Mouse (Mus musculus) T-cell, adult 66 days (primary cell): Measurements from ENCODE around the gene Camk2n1. TPM values are rescaled to one million over a fixed set of nuclear protein-coding genes. Genes with fewer than 3 reads are reported as not detected.

Experiments
- total RNA-seq, 2 experiments: library from RNA; stranded (reverse); gene quantifications; 3 replicates in 1 of 2; 4 replicates in 1 of 2; pipeline ENCODE4 v1.2.4; 2023

Gene Camk2n1
- total RNA-seq, result 1 to 10 TPM; 1.8 to 1.9 TPM

DNA sequence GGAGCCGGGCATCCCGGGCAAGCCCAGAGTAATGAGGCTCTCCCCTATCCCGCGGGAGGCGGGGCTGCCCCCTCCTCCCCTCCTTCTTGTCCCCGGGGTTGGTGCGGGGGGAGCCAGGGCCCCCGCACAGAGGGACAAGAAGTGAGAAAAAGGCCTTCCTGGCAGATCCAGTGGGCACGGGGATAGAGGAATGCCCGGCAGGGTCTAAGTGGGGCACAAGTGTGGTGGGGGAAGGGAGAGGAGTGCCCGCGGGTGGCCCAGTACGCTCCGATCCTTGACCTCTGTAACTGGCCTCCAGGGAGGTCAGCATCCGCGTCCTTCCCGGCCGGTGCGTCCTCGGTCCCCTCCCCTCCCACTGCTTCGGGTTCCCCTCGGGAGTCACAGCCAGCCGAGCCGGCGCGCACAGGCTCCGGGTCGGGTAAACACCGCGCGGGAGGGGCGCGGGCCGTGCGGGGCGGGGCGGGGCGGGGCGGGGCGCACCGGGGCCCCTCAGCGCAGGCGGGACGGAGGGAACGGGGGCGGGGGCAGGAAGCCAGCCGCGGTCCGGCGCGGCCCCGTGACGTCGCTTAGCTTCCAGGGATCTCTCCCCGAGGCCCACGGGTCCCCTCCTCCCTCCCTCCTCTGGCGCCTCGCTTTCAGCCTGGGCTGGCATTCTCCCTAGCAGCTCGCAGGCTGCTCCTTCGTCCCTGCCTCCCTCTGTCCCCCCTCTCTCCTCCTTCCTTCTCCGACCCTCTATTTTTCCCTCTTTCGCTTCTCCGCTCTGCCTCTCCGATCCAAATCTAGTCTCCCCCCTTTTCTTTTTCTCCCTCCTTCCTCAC, at the start of gene Camk2n1:
TSS of gene Camk2n1 (plus strand) at position 562 of the 818 bp plus-strand sequence.

DNA sequence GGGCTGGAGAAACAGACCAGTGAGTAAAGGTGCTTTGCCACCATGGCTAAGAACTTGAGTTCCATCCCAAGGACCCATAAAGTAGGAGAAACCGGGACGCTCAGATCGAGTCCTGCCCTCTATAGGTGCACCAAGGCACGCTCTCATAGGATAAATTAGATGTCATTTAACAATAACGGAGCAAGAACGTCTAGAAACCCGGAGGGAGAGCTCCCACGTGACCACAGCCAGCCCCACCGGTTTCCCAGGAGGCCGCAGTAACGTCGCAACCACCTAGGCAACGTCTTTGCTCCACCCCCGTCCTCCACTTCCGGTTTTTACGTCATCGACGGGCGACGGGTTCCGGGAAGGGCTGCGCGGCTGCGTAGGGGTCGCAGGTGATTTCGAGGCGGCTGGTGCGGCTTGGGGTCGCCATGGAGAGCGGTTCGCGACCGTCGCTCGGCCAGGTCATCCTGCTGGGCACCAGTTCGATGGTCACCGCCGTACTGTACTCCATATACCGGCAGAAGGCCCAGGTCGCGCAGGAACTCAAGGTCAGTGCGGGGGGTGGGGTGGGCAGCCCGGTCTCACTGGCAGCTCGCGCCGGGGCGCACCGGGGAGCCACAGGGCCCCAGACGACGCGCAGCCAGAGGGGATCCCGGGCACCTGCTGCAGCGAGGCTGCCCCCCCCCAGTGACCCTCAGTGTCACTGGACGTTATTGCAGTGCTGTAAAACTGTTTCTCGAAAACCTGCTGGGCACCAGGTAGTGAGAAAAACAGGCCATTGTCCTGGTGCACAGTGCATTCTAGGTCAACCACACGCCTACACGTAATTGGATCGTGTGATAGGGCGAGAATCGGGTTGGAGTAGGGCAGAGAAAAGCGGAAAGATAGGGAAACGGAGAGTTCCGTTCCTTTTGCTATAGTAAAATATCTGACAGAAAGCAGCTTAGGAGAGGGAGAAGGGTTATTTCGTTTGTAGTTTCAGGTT, 19.5 kb upstream of the Camk2n1 start, which contains the start of gene Mul1:
TSS of gene Mul1 (plus strand) at position 325 of the 970 bp plus-strand sequence.

Other genes with a start within 250 kb of the Camk2n1 start
- 100 to 1,000 TPM; 202 to 204 TPM for gene Hp1bp3, start 238.0 kb upstream of the Camk2n1 start, total RNA-seq
- gene Sh2d5, start 203.9 kb upstream of the Camk2n1 start, total RNA-seq, result 1 to 10 TPM in 1 of 2 experiments, under 1 TPM in 1; 0.82 to 2.1 TPM
- gene Kif17, start 203.9 kb upstream of the Camk2n1 start, total RNA-seq, result not detected
- gene Ddost, start 149.6 kb upstream of the Camk2n1 start, total RNA-seq, result 10 to 100 TPM; 69.6 to 71.6 TPM
- 10 to 100 TPM; 42.4 to 49.5 TPM for gene Pink1, start 128.0 kb upstream of the Camk2n1 start, total RNA-seq
- gene Cda, start 86.3 kb upstream of the Camk2n1 start, total RNA-seq, result not detected
- not detected for gene Fam43b, start 57.8 kb upstream of the Camk2n1 start, total RNA-seq
- 10 to 100 TPM; 36.1 to 38.8 TPM for gene Mul1, start 19.6 kb upstream of the Camk2n1 start, total RNA-seq
- not detected for gene Vwa5b1, start 181.6 kb downstream of the Camk2n1 start, total RNA-seq